In the genomic region with DNA sequence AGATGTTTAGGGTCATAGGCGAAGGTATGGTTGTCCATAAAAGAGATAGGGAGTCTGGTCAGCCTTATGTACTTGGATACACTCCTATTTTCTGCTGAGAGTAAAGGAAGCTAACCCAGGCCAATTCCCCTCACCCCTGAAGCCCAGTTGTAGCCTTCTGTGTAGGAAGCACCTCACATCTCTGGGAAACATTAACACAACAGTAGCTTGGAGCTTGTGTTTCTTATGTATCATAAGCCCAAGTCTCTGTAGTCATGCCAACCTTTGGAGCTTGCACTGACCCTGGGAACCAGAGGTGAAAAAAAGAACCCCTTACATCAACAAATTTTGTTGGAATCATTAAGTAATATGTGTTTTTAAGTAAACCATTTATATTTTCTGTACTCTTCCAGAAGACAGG, we compare ENCODE assay signal across 16 mouse cellular contexts.
"Had no signal": no experiment of that assay in that cellular context is flagged by ENCODE, and none has a peak within 500 bp of the region (broad histone marks: within the 10 kb centered on the region; RNA-seq: fewer than 3 reads in every experiment).

No protein-coding gene starts in this region.

- H3K4me1 ChIP-seq: liver, embryonic 13.5 days had no signal

- H3K9me3 ChIP-seq: liver, embryonic 13.5 days had no signal

- H3K4me3 ChIP-seq: left cerebral cortex, adult 2 months; liver, embryonic 13.5 days had no signal

- H3K36me3 ChIP-seq: liver, embryonic 13.5 days had no signal

- DNase-seq: layer of hippocampus, postnatal 36 days; liver, embryonic 13.5 days; lung, adult 2 months; lung, postnatal 14 days; lung, postnatal 4 days; midbrain, embryonic 14.5 days; right cerebral cortex, postnatal 14 days; right cerebral cortex, postnatal 4 days; thymus, adult 2 months; thymus, postnatal 14 days; thymus, postnatal 4 days had no signal

- H3K27ac ChIP-seq: left cerebral cortex, adult 2 months; liver, embryonic 13.5 days; stomach, postnatal 0 days had no signal

- ATAC-seq: inflammation-experienced regulatory T-cells, adult 6 months; intestine, embryonic 16.5 days had no signal

- H3K4me2 ChIP-seq: liver, embryonic 13.5 days; midbrain, embryonic 11.5 days had no signal

- H3K27me3 ChIP-seq: liver, embryonic 13.5 days had no signal

- H3K9ac ChIP-seq: liver, embryonic 13.5 days had no signal
